ENCODE assay signal across 20 mouse cellular contexts in the genomic region with DNA sequence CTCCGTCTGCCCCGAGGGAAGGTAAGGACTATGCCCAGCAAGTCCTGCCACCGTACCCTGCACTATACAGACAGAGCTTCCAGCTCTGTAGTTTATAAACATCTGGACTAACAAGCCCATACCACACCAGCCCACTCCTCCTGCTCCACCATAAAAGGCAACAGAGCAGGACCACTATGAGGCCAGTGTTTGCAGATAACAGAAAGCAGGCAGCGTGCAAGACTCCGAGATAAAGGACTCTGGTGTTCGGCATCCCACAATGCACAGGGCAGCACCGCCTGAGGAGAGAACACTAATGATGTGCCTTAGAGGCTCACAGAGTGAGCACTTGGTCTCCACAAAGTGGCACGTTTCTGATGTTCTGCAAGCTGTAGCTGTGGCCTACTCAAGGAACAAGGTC.
DNase-seq lines count a peak whose midpoint lies in the region; ATAC-seq and TF ChIP-seq lines count a peak whose summit lies in the region.
"Had no signal": no experiment of that assay in that cellular context is flagged by ENCODE, and none has a peak within 500 bp of the region (broad histone marks: within the 10 kb centered on the region; RNA-seq: fewer than 3 reads in every experiment).

No protein-coding gene starts in this region.

- no peaks in the 10 kb centered on the region for H3K36me3 ChIP-seq in midbrain, embryonic 10.5 days
- no peaks in the 10 kb centered on the region for H3K36me3 ChIP-seq in midbrain, embryonic 13.5 days
- H3K36me3 ChIP-seq in liver, embryonic 12.5 days = no peaks in the 10 kb centered on the region
- no peaks in the 10 kb centered on the region for H3K36me3 ChIP-seq in stomach, embryonic 14.5 days (ENCODE audit: control insufficient read depth, insufficient read depth, low read length)
- H3K36me3 ChIP-seq: forebrain, embryonic 15.5 days; limb, embryonic 15.5 days; midbrain, embryonic 15.5 days had no signal

- intact Hi-C loops in gastrocnemius, adult 2 months (cut with DNase I) = no loop called here
- intact Hi-C loops in gastrocnemius, postnatal 36 days (cut with DNase I) = loop anchor here (10.0 kb wide), 1 partner anchor 1443 kb away; no protein-coding TSS in a partner anchor

- 0 out of 2 replicates have a peak overlapping the region, but pooled peaks have one; percentile 33 for H3K27ac ChIP-seq in midbrain, embryonic 10.5 days (replicated peaks)
- H3K27ac ChIP-seq in midbrain, embryonic 13.5 days = no peak overlapping the region
- peak overlapping the region; percentile 84 for H3K27ac ChIP-seq in liver, embryonic 12.5 days
- no peak overlapping the region for H3K27ac ChIP-seq in stomach, embryonic 14.5 days (ENCODE audit: low read length)
- H3K27ac ChIP-seq in gastrocnemius, adult 2 months = no peak overlapping the region
- H3K27ac ChIP-seq in cerebellum, adult 2 months (ENCODE audit: insufficient read depth, low read length) = no peak overlapping the region
- H3K27ac ChIP-seq: forebrain, embryonic 15.5 days; hindbrain, postnatal 0 days; limb, embryonic 15.5 days; midbrain, embryonic 15.5 days had no signal

- no peak for TF ChIP-seq CTCF in gastrocnemius, adult 2 months (IDR thresholded peaks at IDR 0.05)
- no peak for TF ChIP-seq CTCF in cerebellum, adult 2 months (IDR thresholded peaks at IDR 0.05; ENCODE audit: borderline replicate concordance, insufficient read depth, low read depth, low read length)

- no peak overlapping the region for H3K4me2 ChIP-seq in midbrain, embryonic 13.5 days (replicated peaks)
- H3K4me2 ChIP-seq in liver, embryonic 12.5 days = peak overlapping the region; percentile 53
- no peak overlapping the region for H3K4me2 ChIP-seq in stomach, embryonic 14.5 days (replicated peaks; ENCODE audit: low read depth, low read length)
- H3K4me2 ChIP-seq: forebrain, embryonic 15.5 days; limb, embryonic 15.5 days; midbrain, embryonic 15.5 days had no signal

- 88% methylated on average over 8 of the region's 8 CpGs for WGBS in midbrain, embryonic 10.5 days
- WGBS in midbrain, embryonic 13.5 days = 84% methylated on average over 8 of the region's 8 CpGs
- 31% methylated on average over 8 of the region's 8 CpGs for WGBS in liver, embryonic 12.5 days (ENCODE audit: insufficient replicate concordance)
- 71% methylated on average over 8 of the region's 8 CpGs for WGBS in stomach, embryonic 14.5 days
- WGBS in cerebellum, adult 2 months = 86% methylated on average over 8 of the region's 8 CpGs

- no peak overlapping the region for H3K4me3 ChIP-seq in midbrain, embryonic 10.5 days
- no peak overlapping the region for H3K4me3 ChIP-seq in midbrain, embryonic 13.5 days (replicated peaks)
- H3K4me3 ChIP-seq in liver, embryonic 12.5 days = no peak overlapping the region
- no peak overlapping the region for H3K4me3 ChIP-seq in stomach, embryonic 14.5 days (ENCODE audit: low read depth, low read length)
- no peak overlapping the region for H3K4me3 ChIP-seq in gastrocnemius, adult 2 months
- no peak overlapping the region for H3K4me3 ChIP-seq in cerebellum, adult 2 months (replicated peaks; ENCODE audit: insufficient read depth, low read depth, low read length)
- H3K4me3 ChIP-seq: forebrain, embryonic 15.5 days; limb, embryonic 15.5 days; midbrain, embryonic 15.5 days had no signal

- H3K9ac ChIP-seq in midbrain, embryonic 13.5 days (replicated peaks) = no peak overlapping the region
- H3K9ac ChIP-seq in liver, embryonic 12.5 days = peak overlapping the region; percentile 9; the same call in 1 of the 2 replicates
- H3K9ac ChIP-seq in stomach, embryonic 14.5 days (replicated peaks; ENCODE audit: low read depth, low read length) = no peak overlapping the region
- H3K9ac ChIP-seq: forebrain, embryonic 15.5 days; limb, embryonic 15.5 days; midbrain, embryonic 15.5 days had no signal

- peaks cover 4% of the 10 kb centered on the region; the same call in 1 of the 2 replicates for H3K9me3 ChIP-seq in midbrain, embryonic 10.5 days (replicated peaks)
- no peaks in the 10 kb centered on the region for H3K9me3 ChIP-seq in midbrain, embryonic 13.5 days
- no peaks in the 10 kb centered on the region for H3K9me3 ChIP-seq in liver, embryonic 12.5 days (replicated peaks)
- H3K9me3 ChIP-seq in stomach, embryonic 14.5 days (ENCODE audit: control insufficient read depth, low read depth, low read length) = no peaks in the 10 kb centered on the region
- H3K9me3 ChIP-seq: forebrain, embryonic 15.5 days; limb, embryonic 15.5 days; midbrain, embryonic 15.5 days had no signal

- no peak for TF ChIP-seq POLR2A in cerebellum, adult 2 months (IDR thresholded peaks at IDR 0.05; ENCODE audit: borderline replicate concordance, insufficient read depth, low read length)

- DNase-seq in midbrain, embryonic 10.5 days (ENCODE audit: low spot score) = no peak
- DNase-seq in gastrocnemius, adult 2 months = no peak
- DNase-seq in cerebellum, adult 2 months = no peak
- no peak for DNase-seq in gastrocnemius, postnatal 36 days
- DNase-seq: adrenal gland, postnatal 36 days; cerebellum, adult 11 months; heart, postnatal 4 days; kidney, postnatal 14 days; layer of hippocampus, adult 9-11 months; lung, postnatal 14 days; right cerebral cortex, postnatal 25 days had no signal

- ATAC-seq in midbrain, embryonic 13.5 days = no peak
- peak; percentile 71 for ATAC-seq in common myeloid progenitor, adult 5-6 weeks (replicated peaks; ENCODE audit: low read depth, poor library complexity, severe bottlenecking)
- peak; percentile 94 for ATAC-seq in liver, embryonic 12.5 days
- peak; percentile 18; the same call in 1 of the 2 replicates for ATAC-seq in stomach, embryonic 14.5 days (ENCODE audit: insufficient number of reproducible peaks, insufficient read depth, low FRiP score, low read depth)
- ATAC-seq: CD4-positive, CD25-positive, alpha-beta regulatory T cell, adult 4 months; forebrain, embryonic 15.5 days; hindbrain, postnatal 0 days; midbrain, embryonic 15.5 days had no signal

- peaks cover 12% of the 10 kb centered on the region for H3K4me1 ChIP-seq in midbrain, embryonic 10.5 days
- H3K4me1 ChIP-seq in midbrain, embryonic 13.5 days (replicated peaks) = no peaks in the 10 kb centered on the region
- H3K4me1 ChIP-seq in liver, embryonic 12.5 days = peaks cover 38% of the 10 kb centered on the region
- no peaks in the 10 kb centered on the region for H3K4me1 ChIP-seq in stomach, embryonic 14.5 days (ENCODE audit: control insufficient read depth, insufficient read depth, low read length)
- H3K4me1 ChIP-seq in cerebellum, adult 2 months (ENCODE audit: control insufficient read depth, insufficient read depth, low read length) = no peaks in the 10 kb centered on the region
- H3K4me1 ChIP-seq: forebrain, embryonic 15.5 days; limb, embryonic 15.5 days; midbrain, embryonic 15.5 days had no signal

- no peaks in the 10 kb centered on the region for H3K27me3 ChIP-seq in midbrain, embryonic 10.5 days (ENCODE audit: low read depth, poor library complexity, severe bottlenecking)
- H3K27me3 ChIP-seq in midbrain, embryonic 13.5 days = no peaks in the 10 kb centered on the region
- no peaks in the 10 kb centered on the region for H3K27me3 ChIP-seq in liver, embryonic 12.5 days (replicated peaks)
- H3K27me3 ChIP-seq in stomach, embryonic 14.5 days (ENCODE audit: control insufficient read depth, insufficient read depth, low read length) = no peaks in the 10 kb centered on the region
- no peaks in the 10 kb centered on the region for H3K27me3 ChIP-seq in cerebellum, adult 2 months (ENCODE audit: control insufficient read depth, insufficient read depth, low read length)
- H3K27me3 ChIP-seq: forebrain, embryonic 15.5 days; limb, embryonic 15.5 days; midbrain, embryonic 15.5 days had no signal

Comparison
In these comparisons a context has a peak if more than half of its experiments do, and no peak if none do; other contexts are left out.
1. H3K27ac ChIP-seq: peak in midbrain, embryonic 10.5 days (single experiment) and liver, embryonic 12.5 days (single experiment); none in midbrain, embryonic 13.5 days (single experiment), stomach, embryonic 14.5 days (single experiment), gastrocnemius, adult 2 months (single experiment) and cerebellum, adult 2 months (single experiment).